Mouse (Mus musculus) neural tube, embryonic 13.5 days (tissue): ENCODE results near the gene Itgb8. TPM values are rescaled to one million over a fixed set of nuclear protein-coding genes. Genes with fewer than 3 reads are reported as not detected.

ENCODE experiments used
- ATAC-seq: fragments of 200-750 bp; cut with Nextera tagmentation; 2 replicates; pipeline ENCODE4 v1.8.0; 2017; ENCODE audit warnings: low read depth, mild to moderate bottlenecking, moderate TSS enrichment, moderate library complexity
- H3K27ac ChIP-seq: fragments of 300-500 bp; sonication (generic); replicated peaks from 2 replicates; pipeline ENCODE4 v1.5.1; 2015; ENCODE audit warnings: moderate library complexity, mild to moderate bottlenecking, inconsistent platforms
- H3K27me3 ChIP-seq: fragments of 300-500 bp; sonication (generic); 2 replicates; pipeline ENCODE4 v1.6.1; 2015; ENCODE audit warnings: mild to moderate bottlenecking, inconsistent platforms
- H3K36me3 ChIP-seq: fragments of 300-500 bp; sonication (generic); 2 replicates; pipeline ENCODE4 v1.6.1; 2015; ENCODE audit warnings: mild to moderate bottlenecking, inconsistent platforms
- H3K4me1 ChIP-seq: fragments of 300-500 bp; sonication (generic); replicated peaks from 2 replicates; pipeline ENCODE4 v1.6.1; 2015; ENCODE audit warnings: inconsistent platforms
- H3K4me2 ChIP-seq: fragments of 300-500 bp; sonication (generic); 2 replicates; pipeline ENCODE4 v1.6.1; 2015; ENCODE audit warnings: inconsistent platforms, mild to moderate bottlenecking, moderate library complexity
- H3K4me3 ChIP-seq: fragments of 300-500 bp; sonication (generic); 2 replicates; pipeline ENCODE4 v1.5.1; 2015; ENCODE audit warnings: mild to moderate bottlenecking, inconsistent platforms
- H3K9ac ChIP-seq: fragments of 300-500 bp; sonication (generic); 2 replicates; pipeline ENCODE4 v1.6.1; 2015; ENCODE audit warnings: moderate library complexity, mild to moderate bottlenecking, inconsistent platforms
- H3K9me3 ChIP-seq: fragments of 300-500 bp; sonication (generic); 2 replicates; pipeline ENCODE4 v1.6.1; 2016; ENCODE audit warnings: inconsistent platforms
- WGBS: fragments of 180-500 bp; shearing (Covaris S2); methylation state at CpG from one replicate; pipeline ENCODE4 v1.1.7; 2015; 5-methylcytosine and 5-hydroxymethylcytosine counted together
- polyA plus RNA-seq: library from polyadenylated mRNA; unstranded; fragments of >200 nt; fragmentation: Nextera tagmentation; extraction: Ambion mirVana; gene quantifications from 2 replicates; pipeline ENCODE4 v1.2.1, GENCODE M21; 2015

Gene Itgb8
- polyA plus RNA-seq, 1 experiment from 2014 or later = 8.2 TPM

- Histone ChIP-seq H3K4me1 (peaks cover 9% of the 10 kb centered on the region; the same call in 1 of the 2 replicates), H3K4me3 (no peak overlapping the region), H3K9me3 (no peaks in the 10 kb centered on the region), H3K36me3 (peaks cover 8% of the 10 kb centered on the region; the same call in 1 of the 2 replicates), H3K27me3 (no peaks in the 10 kb centered on the region), H3K4me2 (no peak overlapping the region), H3K27ac (no peak overlapping the region), H3K9ac (no peak overlapping the region)
- ATAC-seq = no peak
Measured at GRCm38 (mm10) chr12:119160786-119161185, 77.8 kb downstream of the Itgb8 start.

DNA sequence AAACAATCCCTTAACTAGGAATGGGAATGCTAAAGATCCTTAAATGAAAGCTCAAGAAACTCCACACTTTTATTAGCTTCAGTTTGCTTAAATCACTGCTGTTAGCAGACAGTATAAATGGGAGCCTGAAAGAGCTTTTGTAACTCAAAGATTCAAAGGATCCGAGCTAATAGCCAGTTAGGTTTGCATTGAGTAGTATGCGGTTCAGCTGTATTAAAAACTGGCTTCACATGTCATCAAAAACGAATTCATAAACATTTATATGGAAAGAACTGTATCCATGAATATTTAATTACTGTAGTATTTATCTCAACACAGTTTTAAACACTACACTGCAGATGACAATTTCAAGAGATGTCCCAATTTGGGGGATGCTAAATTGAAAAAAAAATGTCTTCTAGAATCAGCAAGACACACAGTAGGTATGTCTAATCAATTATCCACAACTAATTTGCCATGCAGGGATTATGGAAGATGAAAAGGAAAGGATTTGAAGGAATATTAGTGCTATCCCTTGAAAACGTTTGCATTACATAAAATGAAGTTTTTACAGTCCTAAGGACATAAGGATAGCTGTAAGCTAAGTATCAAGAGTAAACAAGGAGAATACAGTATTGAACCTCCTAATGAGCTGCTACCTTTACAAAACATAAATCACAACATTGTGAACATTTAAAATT is 79.2 kb downstream of the Itgb8 start:
- Histone ChIP-seq H3K9me3 (no peaks in the 10 kb centered on the region), H3K27ac (no peak overlapping the region), H3K4me3 (no peak overlapping the region), H3K27me3 (no peaks in the 10 kb centered on the region), H3K36me3 (peaks cover 8% of the 10 kb centered on the region; the same call in 1 of the 2 replicates), H3K9ac (no peak overlapping the region), H3K4me2 (no peak overlapping the region), H3K4me1 (peaks cover 5% of the 10 kb centered on the region; the same call in 1 of the 2 replicates)
- WGBS = 19% methylated on average over 4 of the region's 4 CpGs
- no peak for ATAC-seq

DNA sequence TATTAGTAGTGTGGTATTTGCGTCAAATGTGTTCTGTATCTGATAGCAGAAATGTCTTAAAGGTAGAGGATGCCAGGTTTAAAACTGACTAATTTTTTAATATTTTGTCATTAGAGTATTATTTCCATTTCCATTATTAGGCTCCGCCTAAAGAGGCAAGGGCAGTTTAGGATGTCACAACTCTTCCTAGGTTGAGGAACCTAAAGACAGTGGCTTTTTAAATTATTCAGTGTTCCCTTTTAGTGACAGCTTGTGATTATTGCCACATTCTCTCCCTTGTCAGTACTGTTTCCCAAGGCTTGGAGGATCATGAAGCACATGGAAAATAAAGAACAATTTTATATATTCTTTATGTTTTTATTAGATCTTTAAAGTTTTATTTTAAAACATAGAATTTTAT is 80.9 kb downstream of the Itgb8 start:
- Histone ChIP-seq H3K4me2 (no peak overlapping the region), H3K9ac (no peak overlapping the region), H3K9me3 (no peaks in the 10 kb centered on the region), H3K36me3 (peaks cover 3% of the 10 kb centered on the region; the same call in 1 of the 2 replicates), H3K27ac (no peak overlapping the region), H3K27me3 (no peaks in the 10 kb centered on the region), H3K4me3 (no peak overlapping the region), H3K4me1 (no peaks in the 10 kb centered on the region)
- WGBS = 93% methylated on average over 2 of the region's 2 CpGs
- ATAC-seq = no peak

GRCm38 (mm10) chr12:119157068-119157467 is 81.5 kb downstream of the Itgb8 start:
- Histone ChIP-seq H3K4me3 (no peak overlapping the region), H3K27ac (no peak overlapping the region), H3K9ac (no peak overlapping the region), H3K4me2 (no peak overlapping the region), H3K36me3 (no peaks in the 10 kb centered on the region), H3K9me3 (no peaks in the 10 kb centered on the region), H3K4me1 (no peaks in the 10 kb centered on the region), H3K27me3 (no peaks in the 10 kb centered on the region)
- ATAC-seq = no peak
- WGBS = 92% methylated on average over 3 of the region's 3 CpGs

GRCm38 (mm10) chr12:119155566-119155965 is 83.0 kb downstream of the Itgb8 start:
- no peak overlapping the region for H3K9ac ChIP-seq
- no peaks in the 10 kb centered on the region for H3K9me3 ChIP-seq
- no peak overlapping the region for H3K4me3 ChIP-seq
- no peak for ATAC-seq
- H3K27ac ChIP-seq = no peak overlapping the region
- no peak overlapping the region for H3K4me2 ChIP-seq
- no peaks in the 10 kb centered on the region for H3K27me3 ChIP-seq
- H3K36me3 ChIP-seq = no peaks in the 10 kb centered on the region
- H3K4me1 ChIP-seq = no peaks in the 10 kb centered on the region
- 80% methylated on average over 4 of the region's 4 CpGs for WGBS

DNA sequence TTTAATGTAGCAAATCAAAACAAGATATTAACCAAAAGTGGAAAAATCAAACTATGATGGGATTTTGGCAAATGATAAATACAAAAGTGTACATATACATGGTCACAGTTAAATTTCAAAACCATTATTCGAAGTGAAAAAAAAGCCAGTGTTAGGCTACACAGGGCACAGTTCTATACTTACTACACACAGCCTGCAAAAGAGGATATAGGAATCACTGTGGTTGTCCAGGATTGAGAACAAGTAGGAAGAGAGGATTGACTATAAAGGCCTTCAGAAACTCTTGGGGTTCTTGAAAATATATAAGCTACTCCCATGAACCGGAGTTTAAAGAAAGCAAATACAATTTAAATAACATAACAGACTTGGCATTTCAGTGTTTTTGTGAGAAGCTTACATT is 87.6 kb downstream of the Itgb8 start:
- H3K4me3 ChIP-seq = no peak overlapping the region
- H3K27ac ChIP-seq = no peak overlapping the region
- H3K4me2 ChIP-seq = no peak overlapping the region
- H3K27me3 ChIP-seq = no peaks in the 10 kb centered on the region
- ATAC-seq = no peak
- WGBS = 93% methylated on average over 2 of the region's 2 CpGs
- H3K9me3 ChIP-seq = no peaks in the 10 kb centered on the region
- H3K36me3 ChIP-seq = no peaks in the 10 kb centered on the region
- no peaks in the 10 kb centered on the region for H3K4me1 ChIP-seq
- no peak overlapping the region for H3K9ac ChIP-seq

- WGBS = 94% methylated on average over 3 of the region's 3 CpGs
- Histone ChIP-seq H3K4me2 (no peak overlapping the region), H3K9ac (no peak overlapping the region), H3K27me3 (no peaks in the 10 kb centered on the region), H3K4me1 (no peaks in the 10 kb centered on the region), H3K4me3 (no peak overlapping the region), H3K27ac (no peak overlapping the region), H3K9me3 (no peaks in the 10 kb centered on the region), H3K36me3 (no peaks in the 10 kb centered on the region)
- no peak for ATAC-seq
Measured at GRCm38 (mm10) chr12:119147753-119148152, 90.8 kb downstream of the Itgb8 start.

- 76% methylated on average over 1 of the region's 1 CpGs for WGBS
- Histone ChIP-seq H3K36me3 (no peaks in the 10 kb centered on the region), H3K4me1 (no peaks in the 10 kb centered on the region), H3K9ac (no peak overlapping the region), H3K27ac (no peak overlapping the region), H3K4me3 (no peak overlapping the region), H3K9me3 (no peaks in the 10 kb centered on the region), H3K4me2 (no peak overlapping the region), H3K27me3 (no peaks in the 10 kb centered on the region)
- ATAC-seq = no peak
Measured at GRCm38 (mm10) chr12:119146031-119146430, 92.6 kb downstream of the Itgb8 start.

DNA sequence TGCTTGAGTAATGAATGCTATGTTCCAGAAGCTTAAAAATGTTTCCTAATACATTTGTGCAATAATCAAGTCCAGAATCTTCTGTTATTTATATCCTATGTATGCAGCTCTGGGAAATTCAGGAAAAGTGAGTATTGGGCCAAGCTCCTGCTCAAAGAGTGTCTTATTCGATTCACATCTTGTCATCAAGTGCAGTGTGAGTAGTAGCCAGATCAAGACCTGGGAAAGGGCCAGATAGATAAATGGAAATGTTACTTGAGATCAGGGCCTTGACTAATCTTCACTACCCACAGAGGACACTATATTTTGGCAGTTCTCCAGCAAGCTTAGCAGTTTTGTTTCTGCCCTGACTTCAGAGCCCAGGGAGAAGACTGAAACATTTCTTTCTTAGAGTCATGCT is 100.7 kb downstream of the Itgb8 start:
- H3K27ac ChIP-seq = no peak overlapping the region
- no peaks in the 10 kb centered on the region for H3K9me3 ChIP-seq
- WGBS = 84% methylated on average over 1 of the region's 1 CpGs
- H3K4me3 ChIP-seq = no peak overlapping the region
- H3K4me2 ChIP-seq = no peak overlapping the region
- no peaks in the 10 kb centered on the region for H3K4me1 ChIP-seq
- H3K9ac ChIP-seq = no peak overlapping the region
- ATAC-seq = no peak
- no peaks in the 10 kb centered on the region for H3K27me3 ChIP-seq
- no peaks in the 10 kb centered on the region for H3K36me3 ChIP-seq

DNA sequence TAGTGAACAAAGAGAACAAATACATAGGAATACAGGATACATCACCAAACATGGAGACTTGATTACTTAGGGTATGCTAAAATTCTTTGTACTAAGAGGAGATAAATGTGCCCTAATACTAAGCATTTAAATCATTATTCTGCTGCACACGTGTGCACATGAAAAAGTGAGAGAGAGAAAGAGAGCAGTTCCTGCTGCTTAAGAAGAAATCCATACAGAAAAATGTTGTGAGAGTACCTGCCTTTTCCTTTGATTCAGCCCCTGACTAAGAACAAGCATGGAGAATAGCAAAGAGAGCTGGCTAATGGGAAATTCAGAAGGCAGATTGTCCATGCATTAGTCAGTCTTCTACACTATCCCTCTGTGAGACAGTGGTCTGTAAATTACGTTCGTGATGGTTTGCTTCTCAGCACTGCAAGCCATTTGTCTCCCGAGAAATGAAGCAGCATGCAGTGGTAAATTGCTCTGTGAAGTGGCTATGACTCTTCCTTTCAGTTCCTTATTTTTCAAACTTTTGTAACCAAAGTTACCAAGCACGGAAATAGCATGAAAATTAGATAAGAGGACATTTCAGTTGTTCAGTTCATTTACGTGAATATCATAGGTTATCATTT is 125.0 kb downstream of the Itgb8 start:
- H3K9me3 ChIP-seq = no peaks in the 10 kb centered on the region
- 46% methylated on average over 6 of the region's 6 CpGs for WGBS
- H3K36me3 ChIP-seq = no peaks in the 10 kb centered on the region
- no peak for ATAC-seq
- no peak overlapping the region for H3K9ac ChIP-seq
- no peaks in the 10 kb centered on the region for H3K4me1 ChIP-seq
- H3K27ac ChIP-seq = no peak overlapping the region
- H3K27me3 ChIP-seq = no peaks in the 10 kb centered on the region
- H3K4me3 ChIP-seq = no peak overlapping the region
- H3K4me2 ChIP-seq = no peak overlapping the region

GRCm38 (mm10) chr12:119110091-119110490 is 128.5 kb downstream of the Itgb8 start:
- H3K4me3 ChIP-seq = no peak overlapping the region
- 5% methylated on average over 2 of the region's 2 CpGs for WGBS
- no peaks in the 10 kb centered on the region for H3K9me3 ChIP-seq
- ATAC-seq = no peak
- no peaks in the 10 kb centered on the region for H3K36me3 ChIP-seq
- H3K27ac ChIP-seq = no peak overlapping the region
- H3K4me1 ChIP-seq = no peaks in the 10 kb centered on the region
- H3K4me2 ChIP-seq = no peak overlapping the region
- no peaks in the 10 kb centered on the region for H3K27me3 ChIP-seq
- H3K9ac ChIP-seq = no peak overlapping the region
